Mouse (Mus musculus) kidney, adult 2 months (tissue): ENCODE results near the gene Coq10a.

Experiments used
- CTCF ChIP-seq: fragments of 200-500 bp; conservative IDR thresholded peaks from 2 replicates; pipeline ENCODE4 v1.5.1; 2011; ENCODE audit warnings: low read depth, mild to moderate bottlenecking, control low read depth, low read length, moderate library complexity, mixed read lengths; ENCODE audit not compliant: insufficient read depth, insufficient read length
- POLR2A ChIP-seq: fragments of 200-500 bp; IDR thresholded peaks from one replicate; pipeline ENCODE4 v1.6.1; 2011; ENCODE audit warnings: low read depth, low read length, control low read depth

GRCm38 (mm10) chr10:128401056-128401455, 32.3 kb upstream of the Coq10a start, which contains the start of gene Slc39a5:
- TF ChIP-seq CTCF, result no peak
- TF ChIP-seq POLR2A, result no peak
